Mouse (Mus musculus) liver, embryonic 15.5 days (tissue): ENCODE measurements around the gene Slc48a1. TPM values are rescaled to one million over a fixed set of nuclear protein-coding genes. Genes with fewer than 3 reads are reported as not detected.

Experiments used
- ATAC-seq: fragments of 200-750 bp; cut with Nextera tagmentation; 2 replicates; pipeline ENCODE4 v1.8.0; 2017; ENCODE audit warnings: moderate number of reproducible peaks, mild to moderate bottlenecking, moderate library complexity; ENCODE audit not compliant: insufficient read depth
- H3K27ac ChIP-seq: fragments of 300-500 bp; sonication (generic); replicated peaks from 2 replicates; pipeline ENCODE4 v1.5.1; 2015; ENCODE audit warnings: mild to moderate bottlenecking, inconsistent platforms
- H3K27me3 ChIP-seq: fragments of 300-500 bp; sonication (generic); 2 replicates; pipeline ENCODE4 v1.6.1; 2015; ENCODE audit warnings: mild to moderate bottlenecking, inconsistent platforms
- H3K36me3 ChIP-seq: fragments of 300-500 bp; sonication (generic); replicated peaks from 2 replicates; pipeline ENCODE4 v1.6.1; 2015; ENCODE audit warnings: moderate library complexity, mild to moderate bottlenecking, inconsistent platforms
- H3K4me1 ChIP-seq: fragments of 300-500 bp; sonication (generic); replicated peaks from 2 replicates; pipeline ENCODE4 v1.6.1; 2015; ENCODE audit warnings: inconsistent platforms
- H3K4me2 ChIP-seq: fragments of 300-500 bp; sonication (generic); 2 replicates; pipeline ENCODE4 v1.6.1; 2015; ENCODE audit warnings: moderate library complexity, mild to moderate bottlenecking, inconsistent platforms
- H3K4me3 ChIP-seq: fragments of 300-500 bp; sonication (generic); replicated peaks from 2 replicates; pipeline ENCODE4 v1.5.1; 2015; ENCODE audit warnings: mild to moderate bottlenecking, inconsistent platforms
- H3K9ac ChIP-seq: fragments of 300-500 bp; sonication (generic); 2 replicates; pipeline ENCODE4 v1.6.1; 2015; ENCODE audit warnings: moderate library complexity, mild to moderate bottlenecking, inconsistent platforms
- H3K9me3 ChIP-seq: fragments of 300-500 bp; sonication (generic); replicated peaks from 2 replicates; pipeline ENCODE4 v1.6.1; 2016; ENCODE audit warnings: inconsistent platforms
- WGBS: fragments of 180-500 bp; shearing (Covaris S2); methylation state at CpG from one replicate; pipeline ENCODE4 v1.1.7; 2015; ENCODE audit warnings: mixed read lengths; ENCODE audit not compliant: insufficient replicate concordance; 5-methylcytosine and 5-hydroxymethylcytosine counted together
- polyA plus RNA-seq: library from polyadenylated mRNA; unstranded; fragments of >200 nt; fragmentation: Nextera tagmentation; extraction: Ambion mirVana; gene quantifications from 2 replicates; pipeline ENCODE4 v1.2.1, GENCODE M21; 2015

Gene Slc48a1
- polyA plus RNA-seq, 1 experiment from 2014 or later = 101 TPM

- peaks cover 55% of the 10 kb centered on the region for H3K4me1 ChIP-seq
- H3K27me3 ChIP-seq = peaks cover 29% of the 10 kb centered on the region
- H3K36me3 ChIP-seq = no peaks in the 10 kb centered on the region
- WGBS = 29% methylated on average over 24 of the region's 24 CpGs
- no peaks in the 10 kb centered on the region for H3K9me3 ChIP-seq
- no peak overlapping the region for H3K27ac ChIP-seq
- peak overlapping the region; percentile 33 for H3K4me3 ChIP-seq
- H3K9ac ChIP-seq = no peak overlapping the region; the same call in 1 of the 2 replicates
- ATAC-seq = no peak
- H3K4me2 ChIP-seq = peak overlapping the region; percentile 51
Measured at GRCm38 (mm10) chr15:97781961-97782748, 3.8 kb downstream of the Slc48a1 start.

GRCm38 (mm10) chr15:97782749-97783105, 4.4 kb downstream of the Slc48a1 start:
- no peak overlapping the region for H3K27ac ChIP-seq
- ATAC-seq = no peak
- H3K4me1 ChIP-seq = peaks cover 61% of the 10 kb centered on the region
- no peak overlapping the region; the same call in 1 of the 2 replicates for H3K9ac ChIP-seq
- H3K9me3 ChIP-seq = no peaks in the 10 kb centered on the region
- peak overlapping the region; percentile 33 for H3K4me3 ChIP-seq
- 0 out of 2 replicates have a peak, but pooled peaks cover under 1% of the 10 kb centered on the region for H3K36me3 ChIP-seq
- WGBS = 3% methylated on average over 9 of the region's 9 CpGs
- peak overlapping the region; percentile 51 for H3K4me2 ChIP-seq
- peaks cover 26% of the 10 kb centered on the region for H3K27me3 ChIP-seq

GRCm38 (mm10) chr15:97784092-97784559, 5.8 kb downstream of the Slc48a1 start:
- peaks cover 75% of the 10 kb centered on the region for H3K4me1 ChIP-seq
- peak; percentile 78 for ATAC-seq
- peaks cover 23% of the 10 kb centered on the region for H3K27me3 ChIP-seq
- H3K4me2 ChIP-seq = peak overlapping the region; percentile 74
- 0 out of 2 replicates have a peak, but pooled peaks cover 9% of the 10 kb centered on the region for H3K36me3 ChIP-seq
- H3K9ac ChIP-seq = peak overlapping the region; percentile 98
- H3K9me3 ChIP-seq = no peaks in the 10 kb centered on the region
- peak overlapping the region; percentile 94 for H3K4me3 ChIP-seq
- H3K27ac ChIP-seq = peak overlapping the region; percentile 98
- WGBS = 2% methylated on average over 39 of the region's 39 CpGs

GRCm38 (mm10) chr15:97784561-97785161, 6.3 kb downstream of the Slc48a1 start:
- Histone ChIP-seq H3K36me3 (0 out of 2 replicates have a peak, but pooled peaks cover 11% of the 10 kb centered on the region), H3K4me3 (peak overlapping the region; percentile 94), H3K4me1 (peaks cover 80% of the 10 kb centered on the region), H3K27me3 (peaks cover 22% of the 10 kb centered on the region), H3K9me3 (no peaks in the 10 kb centered on the region), H3K9ac (peak overlapping the region; percentile 98), H3K4me2 (peak overlapping the region; percentile 74), H3K27ac (peak overlapping the region; percentile 98)
- ATAC-seq = peak; percentile 61
- 5% methylated on average over 45 of the region's 45 CpGs for WGBS

- Histone ChIP-seq H3K27ac (peak overlapping the region; percentile 98), H3K4me1 (peaks cover 80% of the 10 kb centered on the region), H3K9me3 (no peaks in the 10 kb centered on the region), H3K4me3 (peak overlapping the region; percentile 94), H3K9ac (peak overlapping the region; percentile 98), H3K36me3 (peaks cover 23% of the 10 kb centered on the region), H3K27me3 (peaks cover 22% of the 10 kb centered on the region), H3K4me2 (peak overlapping the region; percentile 74)
- 25% methylated on average over 9 of the region's 9 CpGs for WGBS
- ATAC-seq = peak; percentile 79
Measured at GRCm38 (mm10) chr15:97785731-97786411, 7.6 kb downstream of the Slc48a1 start.

GRCm38 (mm10) chr15:97786412-97787112, 8.2 kb downstream of the Slc48a1 start:
- H3K4me3 ChIP-seq = peak overlapping the region; percentile 94
- peak overlapping the region; percentile 74 for H3K4me2 ChIP-seq
- peak overlapping the region; percentile 98 for H3K27ac ChIP-seq
- peak overlapping the region; percentile 98 for H3K9ac ChIP-seq
- no peak for ATAC-seq
- 12% methylated on average over 10 of the region's 10 CpGs for WGBS
- peaks cover 80% of the 10 kb centered on the region for H3K4me1 ChIP-seq
- H3K36me3 ChIP-seq = peaks cover 30% of the 10 kb centered on the region
- H3K27me3 ChIP-seq = peaks cover 19% of the 10 kb centered on the region
- no peaks in the 10 kb centered on the region for H3K9me3 ChIP-seq

GRCm38 (mm10) chr15:97787148-97787798, 9.0 kb downstream of the Slc48a1 start:
- ATAC-seq = no peak
- H3K4me2 ChIP-seq = peak overlapping the region; percentile 74
- H3K9ac ChIP-seq = peak overlapping the region; percentile 98
- H3K36me3 ChIP-seq = peaks cover 37% of the 10 kb centered on the region
- H3K27ac ChIP-seq = peak overlapping the region; percentile 98
- WGBS = 37% methylated on average over 7 of the region's 7 CpGs
- H3K27me3 ChIP-seq = peaks cover 12% of the 10 kb centered on the region
- peaks cover 76% of the 10 kb centered on the region for H3K4me1 ChIP-seq
- peak overlapping the region; percentile 94 for H3K4me3 ChIP-seq
- no peaks in the 10 kb centered on the region for H3K9me3 ChIP-seq

- Histone ChIP-seq H3K4me3 (peak overlapping the region; percentile 94), H3K4me2 (peak overlapping the region; percentile 74), H3K27ac (peak overlapping the region; percentile 98), H3K27me3 (peaks cover 4% of the 10 kb centered on the region), H3K4me1 (peaks cover 69% of the 10 kb centered on the region), H3K9me3 (no peaks in the 10 kb centered on the region), H3K9ac (peak overlapping the region; percentile 98; the same call in 1 of the 2 replicates), H3K36me3 (peaks cover 40% of the 10 kb centered on the region)
- no peak for ATAC-seq
- WGBS = 52% methylated on average over 19 of the region's 19 CpGs
Measured at GRCm38 (mm10) chr15:97787799-97788667, 9.7 kb downstream of the Slc48a1 start.

- H3K36me3 ChIP-seq = peaks cover 45% of the 10 kb centered on the region
- WGBS = 58% methylated on average over 6 of the region's 6 CpGs
Measured at GRCm38 (mm10) chr15:97788821-97789220, 10.5 kb downstream of the Slc48a1 start.

More at GRCm38 (mm10) chr15:97788821-97789220, 10.5 kb downstream of the Slc48a1 start:
- no peak overlapping the region for H3K9ac ChIP-seq
- no peak overlapping the region for H3K4me2 ChIP-seq
- no peaks in the 10 kb centered on the region for H3K9me3 ChIP-seq
- peak overlapping the region; percentile 98 for H3K27ac ChIP-seq
- ATAC-seq = no peak
- H3K4me1 ChIP-seq = peaks cover 61% of the 10 kb centered on the region
- no peak overlapping the region for H3K4me3 ChIP-seq
- H3K27me3 ChIP-seq = no peaks in the 10 kb centered on the region
